Mouse (Mus musculus): Measurements from ENCODE around the gene Ccnk.

GRCm38 (mm10) chr12:108170467-108170866, 8.9 kb upstream of the Ccnk start:
- TF ChIP-seq CTCF (IDR thresholded peaks at IDR 0.05; ENCODE audit: borderline replicate concordance, insufficient read depth, low read length) (no peak), POLR2A (IDR thresholded peaks at IDR 0.05; ENCODE audit: low read depth, low read length) (no peak)

All from embryonic fibroblast, embryonic 13.5 days (primary cell).